Mouse (Mus musculus): ENCODE results near the gene Fgd5.

DNA sequence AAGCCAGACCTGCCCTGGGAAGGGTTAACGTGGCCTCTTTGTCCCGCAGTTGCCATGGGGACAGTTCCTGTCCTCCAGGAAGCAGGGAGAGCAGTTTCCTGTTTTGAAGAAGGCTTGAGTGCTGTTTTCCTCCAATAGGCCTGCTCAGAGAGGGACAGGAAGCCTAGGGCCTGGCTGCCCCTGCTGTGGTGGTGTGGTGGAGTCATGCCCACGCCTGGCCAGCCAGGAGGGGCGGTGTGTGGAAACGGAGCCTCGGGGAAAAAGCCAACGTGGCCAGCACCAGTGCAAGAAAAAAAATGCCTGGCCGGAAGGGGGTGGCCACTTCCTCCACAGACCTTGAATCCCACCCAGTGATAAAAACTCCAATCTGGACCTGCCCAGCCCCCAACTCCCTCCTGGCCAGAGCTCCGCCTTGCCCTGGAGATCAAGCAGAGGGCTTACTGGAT, 6.5 kb upstream of the Fgd5 start:
- no peak for TF ChIP-seq CTCF (IDR thresholded peaks at IDR 0.05; ENCODE audit: low read depth, low read length)
- TF ChIP-seq EP300 (IDR thresholded peaks at IDR 0.05; ENCODE audit: insufficient read depth, low read depth, low read length): no peak
